Mouse (Mus musculus) adrenal gland, postnatal 4 days (tissue): ENCODE measurements at regions not wholly inside any gene's neighbourhood (a gene's known extent, or its start where the extent isn't known, plus 50 kb on each side); places are given as distances from the start of the nearest gene placed in this dataset.

ENCODE experiments used
- DNase-seq, 2 experiments: peaks; one replicate each; pipeline ENCODE4 v3.0.0; 2021 to 2022; ENCODE audit warnings: low spot score in 2 of 2, mixed read lengths in 2 of 2

DNA sequence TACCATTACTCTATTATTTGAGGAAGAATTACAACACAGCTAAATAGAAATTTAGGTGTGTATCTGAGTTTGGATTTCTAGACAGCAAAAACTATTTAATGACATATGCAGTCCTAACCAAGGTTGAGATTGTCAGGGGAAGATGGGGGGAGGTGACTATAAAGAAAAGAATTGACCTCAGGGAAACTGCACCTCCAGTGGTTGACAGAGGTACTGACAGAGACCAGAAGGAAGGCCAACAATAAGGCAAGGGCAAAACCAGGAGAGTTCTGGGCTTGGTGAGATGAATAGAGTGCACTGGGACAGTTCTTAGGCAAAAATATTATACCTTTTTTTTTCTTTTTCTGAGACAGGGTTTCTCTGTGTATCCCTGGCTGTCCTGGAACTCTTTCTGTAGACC, 280.2 kb upstream of the Camk1g start:
- DNase-seq: no peak

- no peak for DNase-seq
Measured at GRCm38 (mm10) chr1:193649400-193649799, 279.3 kb upstream of the Camk1g start.

DNA sequence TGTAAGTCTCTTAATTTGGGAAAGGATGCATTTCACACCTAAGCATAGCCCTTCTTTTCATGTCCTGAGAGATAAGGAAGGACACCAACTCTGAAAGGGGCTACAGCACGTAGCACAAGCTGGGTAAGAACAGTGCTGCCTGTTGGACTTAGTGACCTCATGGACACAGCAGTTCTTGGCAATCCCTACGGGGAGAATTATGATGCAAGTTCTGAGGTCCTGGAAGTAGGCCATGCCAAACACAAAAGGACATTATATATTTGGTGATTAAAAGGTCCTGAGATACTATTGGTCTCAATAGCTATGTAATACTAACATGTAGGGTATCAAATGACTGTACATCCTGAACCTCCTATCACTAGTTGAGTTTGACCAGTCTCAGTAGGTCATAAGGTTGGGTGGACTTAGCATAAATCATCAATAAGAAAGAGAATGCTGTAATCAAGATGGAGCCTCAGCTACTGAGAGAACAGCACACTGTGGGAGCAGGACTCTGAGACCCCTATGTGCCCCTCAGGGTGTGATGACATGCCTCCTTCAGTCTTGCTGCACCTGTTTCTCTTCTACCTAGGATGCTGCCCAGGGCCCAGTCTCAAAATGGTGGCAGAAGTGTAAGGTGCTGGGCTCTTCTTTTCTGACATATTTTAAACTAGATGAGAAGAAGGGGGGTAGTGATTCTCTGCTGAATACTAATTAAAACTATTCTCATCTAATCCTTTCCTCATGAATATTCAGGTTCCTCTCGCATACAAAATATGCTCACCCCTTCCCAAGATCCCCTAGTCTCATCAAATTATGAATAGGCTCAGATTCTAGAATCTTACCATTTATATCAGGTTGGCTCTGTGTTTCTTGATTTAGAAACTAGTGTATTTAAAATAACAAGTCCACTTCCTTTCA, 277.5 kb upstream of the Camk1g start:
- no peak for DNase-seq

DNA sequence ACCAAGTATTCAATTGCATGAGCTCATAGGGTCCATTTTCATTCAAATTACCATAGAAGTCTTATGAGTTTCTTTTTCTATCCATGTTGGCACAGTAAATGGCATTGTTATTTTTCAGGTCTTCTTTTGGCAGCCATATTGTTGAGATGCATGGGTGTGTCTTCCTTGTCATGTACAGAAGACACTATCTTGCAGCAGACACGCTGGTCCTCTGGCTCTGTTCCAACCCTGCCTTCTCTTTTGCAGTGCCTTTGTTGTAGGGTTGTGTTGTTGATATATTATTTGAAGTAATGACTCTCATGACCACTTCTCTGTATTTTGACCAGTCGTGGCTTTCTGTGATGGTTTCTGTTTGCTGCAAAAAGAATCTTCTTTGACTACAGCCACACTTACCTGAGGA, 274.4 kb upstream of the Camk1g start:
- DNase-seq: no peak

DNA sequence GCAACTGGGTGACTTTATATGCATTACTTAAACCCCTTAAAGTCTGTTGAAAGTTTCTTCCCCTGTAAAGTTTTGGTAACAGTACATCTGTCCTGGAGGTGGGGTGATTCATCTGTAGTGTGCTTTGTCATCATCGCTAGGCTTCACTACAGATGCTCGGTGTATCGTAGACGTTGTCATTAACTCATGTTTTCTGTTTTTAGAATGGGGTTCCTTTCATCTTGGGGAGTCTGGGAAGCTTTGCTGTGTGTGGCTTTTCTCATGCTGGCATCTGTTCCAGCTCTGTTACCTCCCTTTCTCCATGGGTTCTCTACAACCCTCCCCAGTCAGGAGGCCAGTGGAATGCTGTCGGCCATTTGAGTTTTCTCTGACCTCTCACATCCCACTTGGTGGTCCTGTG, 266.4 kb upstream of the Camk1g start:
- no peak for DNase-seq

- DNase-seq: no peak
Measured at GRCm38 (mm10) chr1:193632115-193632514, 262.0 kb upstream of the Camk1g start.

GRCm38 (mm10) chr1:193629887-193630286, 259.8 kb upstream of the Camk1g start:
- no peak for DNase-seq

DNA sequence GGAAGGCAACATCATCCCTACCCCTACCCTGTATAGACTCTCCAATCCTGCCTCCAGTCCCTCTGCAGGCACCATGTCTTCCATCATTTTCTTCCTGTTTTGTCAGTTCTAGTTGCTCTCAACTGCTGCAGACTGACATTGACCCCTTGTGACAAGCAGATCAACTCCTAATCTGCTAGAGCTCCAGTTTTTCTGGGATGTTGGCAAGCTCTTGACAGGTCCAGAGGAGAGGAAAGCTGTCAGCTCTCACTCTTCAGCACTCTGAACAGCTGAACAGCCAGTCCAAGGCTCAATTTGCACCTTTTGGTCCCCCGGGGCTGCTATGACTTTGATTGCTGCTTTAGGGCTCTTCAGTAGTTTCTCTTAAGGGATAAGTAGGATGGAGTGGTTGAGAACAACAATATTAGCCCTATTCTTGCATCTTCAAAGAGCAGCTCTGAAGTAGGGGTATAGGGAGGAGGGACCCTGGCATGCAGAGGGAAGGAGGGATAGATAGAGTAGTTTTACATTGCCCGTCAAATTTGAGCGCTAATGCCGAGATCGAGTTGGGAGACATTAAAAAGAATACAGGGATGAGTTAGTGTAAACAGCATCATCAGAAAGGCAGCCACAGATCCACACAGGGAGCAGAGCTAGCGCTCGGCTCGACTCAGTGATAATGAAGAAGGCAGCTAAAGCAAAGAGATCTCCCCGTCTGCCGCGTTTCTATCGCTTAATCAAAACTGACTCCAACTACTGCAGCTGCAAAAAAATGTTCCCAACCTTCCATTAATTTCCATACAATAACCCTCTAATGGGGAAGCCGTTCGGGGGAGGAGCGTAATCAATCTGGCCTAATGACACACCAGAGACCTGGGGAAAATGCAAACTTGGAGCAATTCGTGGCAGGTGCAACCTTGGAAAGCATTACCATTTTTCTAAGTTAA, 257.1 kb upstream of the Camk1g start:
- no peak for DNase-seq

DNA sequence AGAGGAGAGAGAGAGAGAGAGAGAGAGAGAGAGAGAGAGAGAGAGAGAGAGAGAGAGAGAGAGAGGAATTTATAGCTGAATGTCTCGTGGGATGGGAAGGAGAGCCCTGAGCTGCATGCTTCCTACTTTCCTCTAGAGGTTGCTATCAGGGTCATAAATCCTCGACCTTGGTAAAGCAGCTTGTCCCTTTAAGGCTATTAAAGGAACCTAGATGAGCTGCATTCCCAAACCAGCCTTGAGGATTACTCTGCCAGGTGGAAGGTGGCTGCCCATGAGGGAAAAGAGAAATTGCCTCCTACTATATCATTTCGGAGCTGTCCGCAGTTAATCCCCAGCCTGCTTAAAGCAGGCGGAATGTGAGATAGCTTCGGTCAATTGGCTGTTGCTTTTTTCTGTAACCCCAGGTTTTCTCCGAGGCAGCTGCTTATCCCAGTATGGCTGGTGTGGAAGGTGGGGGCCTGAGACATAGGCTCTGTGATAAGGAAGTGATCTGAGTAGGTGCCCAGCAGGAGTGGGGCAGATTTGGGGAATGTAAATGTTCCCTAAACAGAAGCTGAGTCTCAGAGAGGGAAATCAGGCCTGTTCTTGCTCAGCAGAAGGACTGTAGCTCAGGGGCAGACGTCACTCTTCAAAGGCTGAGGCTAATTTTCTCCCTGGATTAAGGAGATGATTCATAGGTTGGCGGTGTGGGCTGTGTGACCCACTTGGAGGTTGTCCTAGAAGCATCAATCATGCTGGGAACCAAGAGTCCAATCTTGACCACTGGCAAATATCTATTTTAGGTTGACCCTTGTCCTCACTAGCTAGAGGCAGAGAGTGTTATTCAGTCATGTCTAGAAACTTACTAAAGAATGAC, 255.2 kb upstream of the Camk1g start:
- no peak for DNase-seq

DNA sequence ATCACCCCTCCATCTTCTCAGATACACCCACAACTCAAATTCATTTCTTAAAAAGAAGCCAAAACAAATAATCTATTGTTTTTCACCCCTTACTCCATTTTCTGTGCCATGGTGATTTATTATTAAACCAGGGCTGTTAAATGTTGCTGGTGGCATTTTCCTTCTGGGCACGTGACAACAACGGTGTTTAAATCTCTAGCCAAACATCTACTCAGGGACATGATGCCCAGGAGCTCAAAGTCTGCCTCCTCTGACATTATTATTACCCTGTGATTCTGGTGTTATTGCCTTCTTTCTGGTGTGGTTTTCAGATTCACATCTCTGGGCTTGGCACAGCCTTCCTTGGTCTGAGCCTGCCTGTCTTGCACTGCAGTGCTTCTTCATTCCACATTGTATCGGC, 253.5 kb upstream of the Camk1g start:
- no peak for DNase-seq

- DNase-seq: no peak
Measured at GRCm38 (mm10) chr1:193618250-193618649, 248.2 kb upstream of the Camk1g start.

GRCm38 (mm10) chr1:193610471-193610870, 240.4 kb upstream of the Camk1g start:
- DNase-seq: no peak

DNA sequence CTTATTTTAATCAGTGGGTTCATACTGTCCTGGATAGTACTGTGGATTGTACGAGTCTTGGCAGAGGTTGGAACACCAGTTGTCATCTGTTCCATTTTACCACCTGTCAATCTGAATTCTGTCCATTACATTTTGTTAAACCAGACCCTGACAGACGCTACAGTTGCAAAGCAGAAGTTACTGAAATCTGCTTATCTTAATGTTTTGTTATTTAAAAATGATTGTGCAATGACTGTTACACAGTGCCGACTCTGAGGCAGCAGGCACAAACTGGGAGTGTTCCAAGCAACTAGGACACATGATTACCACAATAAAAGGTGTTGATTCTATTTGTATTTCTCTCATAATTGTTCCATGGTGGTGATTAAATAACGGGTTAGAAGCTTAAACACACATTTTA, 229.8 kb upstream of the Camk1g start:
- DNase-seq: no peak

DNA sequence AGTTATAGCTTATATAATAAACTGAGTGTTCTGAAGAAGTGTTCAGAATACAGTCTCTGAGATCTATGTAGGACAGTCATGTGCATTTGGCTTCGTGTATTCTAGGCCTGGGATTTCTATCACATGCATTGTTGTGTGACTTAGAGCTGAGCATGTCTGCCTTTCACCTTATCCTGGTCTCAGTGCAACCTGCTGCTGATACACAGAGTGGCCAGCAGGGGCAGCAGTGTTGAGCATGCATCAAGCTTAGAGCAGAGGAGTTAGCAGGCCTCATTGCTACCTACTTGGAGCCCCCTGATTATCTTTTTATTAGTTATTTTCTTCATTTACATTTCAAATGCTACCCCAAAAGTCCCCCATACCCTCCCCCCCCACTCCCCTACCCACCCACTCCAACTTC, 229.1 kb upstream of the Camk1g start:
- DNase-seq: no peak

GRCm38 (mm10) chr1:193590301-193590829, 220.3 kb upstream of the Camk1g start:
- DNase-seq: no peak

- DNase-seq: peak; percentile 26 to 40
Measured at GRCm38 (mm10) chr1:193588477-193589464, 218.7 kb upstream of the Camk1g start.

GRCm38 (mm10) chr1:193587317-193587716, 217.2 kb upstream of the Camk1g start:
- DNase-seq: no peak

- no peak for DNase-seq
Measured at GRCm38 (mm10) chr1:193586896-193587295, 216.8 kb upstream of the Camk1g start.

DNA sequence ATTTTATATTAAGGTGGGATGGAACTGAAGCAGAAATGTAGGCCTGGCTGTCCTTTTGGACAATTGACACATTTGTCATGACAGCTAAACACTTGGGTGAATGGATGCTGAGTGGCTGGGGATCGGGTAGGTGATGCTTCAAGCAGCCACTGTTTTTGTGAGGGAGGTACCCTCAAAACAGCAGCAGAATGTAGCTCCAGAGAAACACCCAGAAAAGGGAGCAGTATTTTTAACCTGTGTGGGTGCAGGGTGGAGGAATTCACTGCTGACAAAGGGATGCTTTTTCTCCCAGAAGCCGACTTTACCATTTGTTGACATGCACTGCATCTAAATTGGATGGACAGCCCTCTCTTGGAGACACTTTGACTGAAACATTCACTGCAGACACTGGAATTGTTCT, 213.7 kb upstream of the Camk1g start:
- DNase-seq: no peak

- no peak for DNase-seq
Measured at GRCm38 (mm10) chr1:193580393-193580792, 210.3 kb upstream of the Camk1g start.
